Mouse (Mus musculus) forebrain, embryonic 16.5 days (tissue): Measurements from ENCODE around the gene Prss56. TPM values are rescaled to one million over a fixed set of nuclear protein-coding genes. Genes with fewer than 3 reads are reported as not detected.
A peak's percentile ranks its signal among the peaks of the same experiment; 100 is the strongest.

Experiments
- ATAC-seq: fragments of 200-750 bp; cut with Nextera tagmentation; 2 replicates; pipeline ENCODE4 v1.8.0; 2017; ENCODE audit warnings: mild to moderate bottlenecking, moderate library complexity
- H3K27ac ChIP-seq: fragments of 300-500 bp; sonication (generic); 2 replicates; pipeline ENCODE4 v1.5.1; 2014; ENCODE audit warnings: low read length, control low read depth
- H3K27me3 ChIP-seq: fragments of 300-500 bp; sonication (generic); replicated peaks from 2 replicates; pipeline ENCODE4 v1.6.1; 2014; ENCODE audit warnings: low read length; ENCODE audit not compliant: control insufficient read depth, insufficient read depth
- H3K36me3 ChIP-seq: fragments of 300-500 bp; sonication (generic); 2 replicates; pipeline ENCODE4 v1.6.1; 2014; ENCODE audit not compliant: control insufficient read depth, insufficient read depth
- H3K4me1 ChIP-seq: fragments of 300-500 bp; sonication (generic); replicated peaks from 2 replicates; pipeline ENCODE4 v1.6.1; 2014; ENCODE audit warnings: low read length; ENCODE audit not compliant: control insufficient read depth, insufficient read depth
- H3K4me2 ChIP-seq: fragments of 300-500 bp; sonication (generic); 2 replicates; pipeline ENCODE4 v1.6.1; 2014; ENCODE audit warnings: mild to moderate bottlenecking, low read length, control low read depth
- H3K4me3 ChIP-seq: fragments of 300-500 bp; sonication (generic); replicated peaks from 2 replicates; pipeline ENCODE4 v1.5.1; 2014; ENCODE audit warnings: mild to moderate bottlenecking, low read length, control low read depth
- H3K9ac ChIP-seq: fragments of 300-500 bp; sonication (generic); replicated peaks from 2 replicates; pipeline ENCODE4 v1.6.1; 2014; ENCODE audit warnings: low read depth, low read length, control low read depth
- H3K9me3 ChIP-seq: fragments of 300-500 bp; sonication (generic); 2 replicates; pipeline ENCODE4 v1.6.1; 2016; ENCODE audit warnings: low read length; ENCODE audit not compliant: control insufficient read depth
- WGBS: fragments of 180-500 bp; shearing (Covaris S2); extraction: QIAGEN DNeasy Blood & Tissue Kit; methylation state at CpG from one replicate; pipeline ENCODE4 v1.1.7; 2014; 5-methylcytosine and 5-hydroxymethylcytosine counted together
- polyA plus RNA-seq: library from polyadenylated mRNA; unstranded; fragments of >200 nt; fragmentation: Nextera tagmentation; extraction: Ambion mirVana; gene quantifications from 2 replicates; pipeline ENCODE4 v1.2.1, GENCODE M21; 2015

Gene Prss56
- polyA plus RNA-seq, 1 experiment from 2014 or later: 3.1 TPM

- H3K27ac ChIP-seq: no peak within 1 kb of the TSS
- WGBS: 3% methylated on average over 11 of the region's 12 CpGs
- peak within 1 kb of the TSS; percentile 59 for H3K9ac ChIP-seq
- H3K4me2 ChIP-seq: peak within 1 kb of the TSS; percentile 79
- H3K4me3 ChIP-seq: peak within 1 kb of the TSS; percentile 52
- peaks cover 24% of the 10 kb centered on the region for H3K4me1 ChIP-seq
- no peaks in the 10 kb centered on the region for H3K9me3 ChIP-seq
- peaks cover 77% of the 10 kb centered on the region for H3K27me3 ChIP-seq
- ATAC-seq: no peak
- H3K36me3 ChIP-seq: no peaks in the 10 kb centered on the region
These were observed 26.9 kb upstream of the Prss56 start, which contains the start of gene Ecel1 for GRCm38 (mm10) chr1:87156199-87156587. TSS of gene Ecel1 (minus strand) at chr1:87156521.

- no peak overlapping the region for H3K4me2 ChIP-seq
- WGBS: 87% methylated on average over 3 of the region's 3 CpGs
- peaks cover 45% of the 10 kb centered on the region for H3K27me3 ChIP-seq
- no peak overlapping the region for H3K4me3 ChIP-seq
- ATAC-seq: no peak
- no peaks in the 10 kb centered on the region for H3K9me3 ChIP-seq
- H3K27ac ChIP-seq: no peak overlapping the region
- no peak overlapping the region for H3K9ac ChIP-seq
- H3K4me1 ChIP-seq: peaks cover 16% of the 10 kb centered on the region
- no peaks in the 10 kb centered on the region for H3K36me3 ChIP-seq
These were observed 23.7 kb upstream of the Prss56 start for GRCm38 (mm10) chr1:87159396-87159795.

GRCm38 (mm10) chr1:87164164-87164795 lies 18.8 kb upstream of the Prss56 start:
- peaks cover 16% of the 10 kb centered on the region for H3K4me1 ChIP-seq
- H3K36me3 ChIP-seq: no peaks in the 10 kb centered on the region
- no peak overlapping the region for H3K27ac ChIP-seq
- no peaks in the 10 kb centered on the region for H3K9me3 ChIP-seq
- ATAC-seq: peak; percentile 32; the same call in 1 of the 2 replicates
- no peak overlapping the region for H3K9ac ChIP-seq
- 0 out of 2 replicates have a peak, but pooled peaks cover 2% of the 10 kb centered on the region for H3K27me3 ChIP-seq
- WGBS: 28% methylated on average over 9 of the region's 11 CpGs
- H3K4me3 ChIP-seq: no peak overlapping the region
- H3K4me2 ChIP-seq: no peak overlapping the region

GRCm38 (mm10) chr1:87164796-87165184 lies 18.3 kb upstream of the Prss56 start:
- H3K9me3 ChIP-seq: no peaks in the 10 kb centered on the region
- H3K27ac ChIP-seq: no peak overlapping the region
- peaks cover 21% of the 10 kb centered on the region for H3K4me1 ChIP-seq
- H3K27me3 ChIP-seq: peaks cover 2% of the 10 kb centered on the region; the same call in 1 of the 2 replicates
- 15% methylated on average over 9 of the region's 9 CpGs for WGBS
- no peaks in the 10 kb centered on the region for H3K36me3 ChIP-seq
- no peak overlapping the region for H3K4me3 ChIP-seq
- H3K4me2 ChIP-seq: no peak overlapping the region
- H3K9ac ChIP-seq: no peak overlapping the region
- peak; percentile 21 for ATAC-seq

- Histone ChIP-seq H3K27ac (no peak overlapping the region), H3K27me3 (peaks cover 4% of the 10 kb centered on the region), H3K9ac (peak overlapping the region; percentile 25; the same call in 1 of the 2 replicates), H3K4me3 (no peak overlapping the region), H3K9me3 (no peaks in the 10 kb centered on the region), H3K4me2 (peak overlapping the region; percentile 17; the same call in 1 of the 2 replicates), H3K4me1 (peaks cover 26% of the 10 kb centered on the region), H3K36me3 (no peaks in the 10 kb centered on the region)
- ATAC-seq: no peak
- 7% methylated on average over 19 of the region's 19 CpGs for WGBS
These were observed 12.7 kb upstream of the Prss56 start for GRCm38 (mm10) chr1:87170458-87170857.

- Histone ChIP-seq H3K36me3 (no peaks in the 10 kb centered on the region), H3K9me3 (no peaks in the 10 kb centered on the region), H3K4me2 (no peak overlapping the region), H3K4me1 (peaks cover 33% of the 10 kb centered on the region), H3K27ac (no peak overlapping the region), H3K27me3 (peaks cover 4% of the 10 kb centered on the region), H3K9ac (no peak overlapping the region), H3K4me3 (no peak overlapping the region)
- 89% methylated on average over 1 of the region's 1 CpGs for WGBS
- no peak for ATAC-seq
These were observed 11.8 kb upstream of the Prss56 start for GRCm38 (mm10) chr1:87171312-87171711.

- Histone ChIP-seq H3K27ac (no peak overlapping the region), H3K27me3 (peaks cover 4% of the 10 kb centered on the region), H3K9ac (no peak overlapping the region), H3K9me3 (no peaks in the 10 kb centered on the region), H3K4me2 (no peak overlapping the region), H3K4me1 (peaks cover 34% of the 10 kb centered on the region), H3K36me3 (no peaks in the 10 kb centered on the region), H3K4me3 (no peak overlapping the region)
- WGBS: 60% methylated on average over 9 of the region's 9 CpGs
- ATAC-seq: no peak
These were observed 10.8 kb upstream of the Prss56 start for GRCm38 (mm10) chr1:87172316-87172715.

GRCm38 (mm10) chr1:87174006-87174955 lies 8.8 kb upstream of the Prss56 start:
- peaks cover 28% of the 10 kb centered on the region for H3K4me1 ChIP-seq
- no peaks in the 10 kb centered on the region for H3K36me3 ChIP-seq
- peaks cover 4% of the 10 kb centered on the region for H3K27me3 ChIP-seq
- H3K27ac ChIP-seq: no peak overlapping the region
- peak; percentile 7; the same call in 1 of the 2 replicates for ATAC-seq
- no peak overlapping the region for H3K4me3 ChIP-seq
- H3K4me2 ChIP-seq: no peak overlapping the region
- H3K9me3 ChIP-seq: no peaks in the 10 kb centered on the region
- no peak overlapping the region for H3K9ac ChIP-seq
- 25% methylated on average over 28 of the region's 28 CpGs for WGBS

- H3K9ac ChIP-seq: no peak overlapping the region
- H3K4me1 ChIP-seq: peaks cover 15% of the 10 kb centered on the region
- no peak overlapping the region for H3K4me3 ChIP-seq
- ATAC-seq: peak; percentile 91
- 5% methylated on average over 11 of the region's 11 CpGs for WGBS
- peak overlapping the region; percentile 19 for H3K27ac ChIP-seq
- H3K36me3 ChIP-seq: no peaks in the 10 kb centered on the region
- H3K9me3 ChIP-seq: no peaks in the 10 kb centered on the region
- H3K4me2 ChIP-seq: peak overlapping the region; percentile 24
- no peaks in the 10 kb centered on the region for H3K27me3 ChIP-seq
These were observed 7.2 kb upstream of the Prss56 start for GRCm38 (mm10) chr1:87175852-87176292.
